Mouse (Mus musculus): Measurements from ENCODE around the gene Esrp2. TPM values are rescaled to one million over a fixed set of nuclear protein-coding genes. Genes with fewer than 3 reads are reported as not detected.

The Esrp2 gene
- polyA plus RNA-seq, 1 experiment from 2014 or later: 0.26 TPM

- peaks cover 59% of the 10 kb centered on the region for H3K36me3 ChIP-seq
- peaks cover 3% of the 10 kb centered on the region for H3K4me1 ChIP-seq (replicated peaks)
- WGBS: 95% methylated on average over 9 of the region's 9 CpGs
- no peak for ATAC-seq (ENCODE audit: low FRiP score)
- no peak overlapping the region for H3K4me3 ChIP-seq
- no peak overlapping the region for H3K4me2 ChIP-seq
- no peak overlapping the region for H3K27ac ChIP-seq
- no peaks in the 10 kb centered on the region for H3K27me3 ChIP-seq
- H3K9ac ChIP-seq: no peak overlapping the region
- H3K9me3 ChIP-seq: no peaks in the 10 kb centered on the region
Observed at GRCm38 (mm10) chr8:106163251-106163650, 26.5 kb upstream of the Esrp2 start.

GRCm38 (mm10) chr8:106159876-106160275, 23.1 kb upstream of the Esrp2 start:
- Histone ChIP-seq H3K4me2 (no peak overlapping the region), H3K4me3 (no peak overlapping the region), H3K27me3 (no peaks in the 10 kb centered on the region), H3K4me1 (replicated peaks) (no peaks in the 10 kb centered on the region), H3K9me3 (no peaks in the 10 kb centered on the region), H3K27ac (no peak overlapping the region), H3K36me3 (peaks cover 85% of the 10 kb centered on the region), H3K9ac (no peak overlapping the region)
- ATAC-seq (ENCODE audit: low FRiP score): no peak
- 92% methylated on average over 6 of the region's 6 CpGs for WGBS

GRCm38 (mm10) chr8:106158381-106158780, 21.6 kb upstream of the Esrp2 start:
- Histone ChIP-seq H3K4me2 (no peak overlapping the region), H3K36me3 (peaks cover 79% of the 10 kb centered on the region), H3K9me3 (no peaks in the 10 kb centered on the region), H3K4me3 (no peak overlapping the region), H3K4me1 (replicated peaks) (0 out of 2 replicates have a peak, but pooled peaks cover 2% of the 10 kb centered on the region), H3K27ac (no peak overlapping the region), H3K9ac (no peak overlapping the region), H3K27me3 (no peaks in the 10 kb centered on the region)
- WGBS: 93% methylated on average over 10 of the region's 10 CpGs
- no peak for ATAC-seq (ENCODE audit: low FRiP score)

- no peak for ATAC-seq (ENCODE audit: low FRiP score)
- Histone ChIP-seq H3K36me3 (peaks cover 76% of the 10 kb centered on the region), H3K27ac (no peak overlapping the region), H3K9ac (no peak overlapping the region), H3K4me3 (no peak overlapping the region), H3K9me3 (no peaks in the 10 kb centered on the region), H3K4me2 (no peak overlapping the region), H3K4me1 (replicated peaks) (peaks cover 2% of the 10 kb centered on the region; the same call in 1 of the 2 replicates), H3K27me3 (no peaks in the 10 kb centered on the region)
- WGBS: 92% methylated on average over 1 of the region's 1 CpGs
Observed at GRCm38 (mm10) chr8:106157419-106157818, 20.6 kb upstream of the Esrp2 start.

DNA sequence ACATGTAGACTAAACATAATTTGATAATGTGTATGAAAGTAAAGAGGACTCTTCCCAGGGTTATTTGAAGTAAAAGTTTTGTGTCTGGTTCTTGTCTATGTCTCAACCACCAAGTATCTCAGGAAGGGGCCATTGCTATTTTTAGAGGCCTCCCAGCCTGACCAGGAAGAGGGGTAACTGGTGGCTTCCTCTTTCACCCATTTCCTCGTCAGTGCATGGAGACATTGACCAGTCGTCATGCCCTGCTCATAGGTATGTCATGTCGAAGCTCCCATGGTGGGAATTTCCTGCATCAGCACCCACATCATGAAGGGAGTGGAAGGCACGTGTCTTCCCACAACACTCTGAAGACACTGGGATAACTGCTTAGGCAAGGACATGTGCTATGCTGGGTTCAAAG, 16.1 kb upstream of the Esrp2 start:
- ATAC-seq (ENCODE audit: low FRiP score): no peak
- Histone ChIP-seq H3K4me1 (replicated peaks) (peaks cover 24% of the 10 kb centered on the region), H3K9ac (no peak overlapping the region), H3K36me3 (peaks cover 38% of the 10 kb centered on the region), H3K4me2 (no peak overlapping the region), H3K9me3 (no peaks in the 10 kb centered on the region), H3K27ac (no peak overlapping the region), H3K4me3 (no peak overlapping the region), H3K27me3 (no peaks in the 10 kb centered on the region)
- 88% methylated on average over 4 of the region's 4 CpGs for WGBS

DNA sequence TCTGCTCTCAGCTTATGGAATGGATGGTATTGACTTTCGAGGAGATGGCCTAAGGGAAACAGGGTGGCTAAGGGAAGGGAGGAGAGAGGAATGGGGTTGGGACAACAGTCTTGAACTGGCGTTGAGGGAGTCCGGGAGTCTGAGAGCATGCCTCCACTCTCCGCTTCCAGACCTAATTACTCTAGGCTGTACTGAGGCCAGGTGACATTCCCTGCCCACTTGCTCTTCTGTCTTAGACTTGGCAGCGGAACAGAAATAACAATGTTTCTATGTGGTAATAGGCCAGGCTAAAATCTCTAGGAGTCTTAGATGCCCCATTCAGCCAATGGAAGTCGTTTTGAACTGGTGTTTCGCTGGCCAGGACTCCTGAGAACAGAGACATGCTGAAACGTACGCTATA, 14.3 kb upstream of the Esrp2 start:
- ATAC-seq (ENCODE audit: low FRiP score): no peak
- Histone ChIP-seq H3K27ac (no peak overlapping the region), H3K4me2 (peak overlapping the region; percentile 64), H3K27me3 (no peaks in the 10 kb centered on the region), H3K9ac (peak overlapping the region; percentile 84), H3K4me3 (peak overlapping the region; percentile 83), H3K4me1 (replicated peaks) (peaks cover 24% of the 10 kb centered on the region), H3K36me3 (peaks cover 23% of the 10 kb centered on the region), H3K9me3 (no peaks in the 10 kb centered on the region)
- WGBS: 82% methylated on average over 9 of the region's 9 CpGs

GRCm38 (mm10) chr8:106150653-106151000, 13.9 kb upstream of the Esrp2 start:
- peak overlapping the region; percentile 71 for H3K27ac ChIP-seq
- H3K4me1 ChIP-seq (replicated peaks): peaks cover 24% of the 10 kb centered on the region
- peaks cover 20% of the 10 kb centered on the region for H3K36me3 ChIP-seq
- H3K9me3 ChIP-seq: no peaks in the 10 kb centered on the region
- no peaks in the 10 kb centered on the region for H3K27me3 ChIP-seq
- peak overlapping the region; percentile 64 for H3K4me2 ChIP-seq
- peak overlapping the region; percentile 83 for H3K4me3 ChIP-seq
- WGBS: 22% methylated on average over 8 of the region's 8 CpGs
- H3K9ac ChIP-seq: peak overlapping the region; percentile 84
- ATAC-seq (ENCODE audit: low FRiP score): no peak

- Histone ChIP-seq H3K4me2 (peak within 1 kb of the TSS; percentile 64), H3K9me3 (no peaks in the 10 kb centered on the region), H3K27me3 (no peaks in the 10 kb centered on the region), H3K4me1 (replicated peaks) (peaks cover 24% of the 10 kb centered on the region), H3K27ac (peak within 1 kb of the TSS; percentile 71), H3K4me3 (peak within 1 kb of the TSS; percentile 83), H3K9ac (peak within 1 kb of the TSS; percentile 84), H3K36me3 (peaks cover 16% of the 10 kb centered on the region)
- WGBS: 2% methylated on average over 38 of the region's 38 CpGs
- ATAC-seq (ENCODE audit: low FRiP score): peak; percentile 98
Observed at GRCm38 (mm10) chr8:106149801-106150652, 13.3 kb upstream of the Esrp2 start, which contains the start of gene Pla2g15. Gene Pla2g15 (plus strand): TSS chr8:106150399.

DNA sequence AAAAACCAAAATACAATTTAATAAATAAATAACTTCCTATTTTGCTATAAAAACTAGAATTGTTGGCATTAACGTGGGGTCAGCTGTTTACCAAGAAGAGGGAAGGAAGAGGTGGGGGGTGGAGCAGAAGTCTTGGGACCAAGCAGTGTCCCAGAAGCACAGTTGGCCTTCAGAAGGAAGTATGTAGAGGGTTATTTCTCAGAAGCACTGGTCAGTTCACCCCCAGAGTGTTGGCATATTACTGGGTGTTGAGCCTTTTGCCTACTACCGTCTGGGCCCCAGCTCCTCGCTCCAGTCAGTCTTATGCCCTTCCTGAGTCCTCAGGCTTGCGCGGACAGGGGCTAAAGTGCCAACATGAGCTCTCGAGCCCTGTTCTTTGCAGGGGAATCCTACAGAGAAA, 12.3 kb upstream of the Esrp2 start:
- peaks cover 8% of the 10 kb centered on the region; the same call in 1 of the 2 replicates for H3K36me3 ChIP-seq
- no peak for ATAC-seq (ENCODE audit: low FRiP score)
- H3K27ac ChIP-seq: no peak overlapping the region
- no peak overlapping the region for H3K4me3 ChIP-seq
- WGBS: 87% methylated on average over 6 of the region's 6 CpGs
- no peak overlapping the region for H3K4me2 ChIP-seq
- H3K9me3 ChIP-seq: no peaks in the 10 kb centered on the region
- no peaks in the 10 kb centered on the region for H3K27me3 ChIP-seq
- H3K4me1 ChIP-seq (replicated peaks): peaks cover 24% of the 10 kb centered on the region
- no peak overlapping the region for H3K9ac ChIP-seq

- no peak overlapping the region for H3K27ac ChIP-seq
- no peak overlapping the region for H3K4me3 ChIP-seq
- peaks cover 7% of the 10 kb centered on the region; the same call in 1 of the 2 replicates for H3K36me3 ChIP-seq
- no peaks in the 10 kb centered on the region for H3K27me3 ChIP-seq
- peaks cover 22% of the 10 kb centered on the region for H3K4me1 ChIP-seq (replicated peaks)
- WGBS: 82% methylated on average over 6 of the region's 6 CpGs
- H3K4me2 ChIP-seq: no peak overlapping the region
- H3K9ac ChIP-seq: no peak overlapping the region
- ATAC-seq (ENCODE audit: low FRiP score): no peak
- no peaks in the 10 kb centered on the region for H3K9me3 ChIP-seq
Observed at GRCm38 (mm10) chr8:106147868-106148565, 11.2 kb upstream of the Esrp2 start.

DNA sequence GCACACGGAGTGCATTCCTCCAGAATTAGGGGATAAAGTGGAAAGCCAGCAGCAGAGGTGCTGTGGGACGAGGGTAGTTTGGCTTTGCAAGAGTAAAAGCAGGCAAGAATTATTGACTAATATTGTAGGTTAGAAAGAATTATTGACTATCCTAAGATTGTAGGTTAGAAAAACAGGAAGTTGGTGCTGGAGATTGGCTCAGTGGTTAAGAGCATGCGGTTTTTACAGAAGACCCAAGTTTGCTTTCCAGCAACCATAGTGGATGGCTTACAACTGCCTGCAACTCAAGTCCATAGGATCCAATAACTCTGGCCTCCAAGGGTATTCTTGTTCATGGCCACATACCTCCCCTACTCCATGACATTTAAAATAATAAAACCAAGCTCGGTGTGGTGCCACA, 9.2 kb upstream of the Esrp2 start:
- no peaks in the 10 kb centered on the region for H3K9me3 ChIP-seq
- 95% methylated on average over 4 of the region's 4 CpGs for WGBS

GRCm38 (mm10) chr8:106145331-106145730, 8.6 kb upstream of the Esrp2 start:
- peaks cover 2% of the 10 kb centered on the region for H3K27me3 ChIP-seq
- no peaks in the 10 kb centered on the region for H3K36me3 ChIP-seq
- H3K4me1 ChIP-seq (replicated peaks): 0 out of 2 replicates have a peak, but pooled peaks cover 3% of the 10 kb centered on the region
- no peak overlapping the region for H3K4me2 ChIP-seq
- WGBS: 94% methylated on average over 2 of the region's 2 CpGs
- no peaks in the 10 kb centered on the region for H3K9me3 ChIP-seq
- no peak overlapping the region for H3K9ac ChIP-seq
- ATAC-seq (ENCODE audit: low FRiP score): no peak
- H3K27ac ChIP-seq: no peak overlapping the region
- no peak overlapping the region for H3K4me3 ChIP-seq

More for the DNA sequence above, 9.2 kb upstream of the Esrp2 start:
- Histone ChIP-seq H3K4me2 (no peak overlapping the region), H3K4me3 (no peak overlapping the region), H3K27me3 (no peaks in the 10 kb centered on the region), H3K4me1 (replicated peaks) (peaks cover 8% of the 10 kb centered on the region), H3K36me3 (no peaks in the 10 kb centered on the region), H3K27ac (no peak overlapping the region), H3K9ac (no peak overlapping the region)
- no peak for ATAC-seq (ENCODE audit: low FRiP score)
